Mouse (Mus musculus) spleen, adult 2 months (tissue): ENCODE measurements around the gene Hspb8. TPM values are rescaled to one million over a fixed set of nuclear protein-coding genes. Genes with fewer than 3 reads are reported as not detected.
"Not testable (repeated sequence)": the region's sequence is repeated elsewhere in the genome, so short reads cannot be mapped to it uniquely, and the experiment has no call there.

Experiments
- DNase-seq, 2 experiments: peaks; one replicate each; pipeline versions ENCODE4 v3.0.0 to v3.0.0-alpha.2; 2012 to 2021; ENCODE audit warnings: low spot score in 2 of 2, low read depth in 1 of 2
- H3K27ac ChIP-seq: fragments of 200-500 bp; 2 replicates; pipeline ENCODE4 v1.5.1; 2012; ENCODE audit warnings: low read length, inconsistent platforms; ENCODE audit not compliant: insufficient read depth
- H3K27me3 ChIP-seq: fragments of 200-500 bp; 2 replicates; pipeline ENCODE4 v1.6.1; 2012; ENCODE audit warnings: mild to moderate bottlenecking, moderate library complexity, low read length, inconsistent platforms; ENCODE audit not compliant: control insufficient read depth, insufficient read depth
- H3K36me3 ChIP-seq: fragments of 200-500 bp; 2 replicates; pipeline ENCODE4 v1.6.1; 2012; ENCODE audit warnings: mild to moderate bottlenecking, low read length, inconsistent platforms; ENCODE audit not compliant: control insufficient read depth, insufficient read depth
- H3K4me1 ChIP-seq: fragments of 200-500 bp; 2 replicates; pipeline ENCODE4 v1.6.1; 2011; ENCODE audit warnings: inconsistent platforms; ENCODE audit not compliant: control insufficient read depth, insufficient read depth, insufficient read length
- H3K4me3 ChIP-seq: fragments of 200-500 bp; 2 replicates; pipeline ENCODE4 v1.5.1; 2011; ENCODE audit warnings: mild to moderate bottlenecking, inconsistent platforms; ENCODE audit not compliant: insufficient read depth, insufficient read length; ENCODE audit errors: extremely low read depth
- CTCF ChIP-seq: fragments of 200-500 bp; IDR thresholded peaks from 2 replicates; pipeline ENCODE4 v1.5.1; 2011; ENCODE audit warnings: mild to moderate bottlenecking, inconsistent platforms; ENCODE audit not compliant: insufficient read depth, insufficient read length, insufficient replicate concordance; ENCODE audit errors: extremely low read depth
- POLR2A ChIP-seq: fragments of 200-500 bp; IDR thresholded peaks from 2 replicates; pipeline ENCODE4 v1.6.1; 2011; ENCODE audit warnings: low read depth, low read length, inconsistent platforms
- WGBS: fragments of 180-500 bp; shearing (Covaris S2); methylation state at CpG from one replicate; pipeline ENCODE4 v1.1.7; 2018; 5-methylcytosine and 5-hydroxymethylcytosine counted together
- polyA plus RNA-seq: library from polyadenylated mRNA; depleted of rRNA; stranded (reverse); fragments of >200 nt; gene quantifications from 2 replicates; pipeline ENCODE4 v1.2.3, GENCODE M21; 2012

Hspb8 gene
- polyA plus RNA-seq, 1 experiment: 2.6 TPM

DNA sequence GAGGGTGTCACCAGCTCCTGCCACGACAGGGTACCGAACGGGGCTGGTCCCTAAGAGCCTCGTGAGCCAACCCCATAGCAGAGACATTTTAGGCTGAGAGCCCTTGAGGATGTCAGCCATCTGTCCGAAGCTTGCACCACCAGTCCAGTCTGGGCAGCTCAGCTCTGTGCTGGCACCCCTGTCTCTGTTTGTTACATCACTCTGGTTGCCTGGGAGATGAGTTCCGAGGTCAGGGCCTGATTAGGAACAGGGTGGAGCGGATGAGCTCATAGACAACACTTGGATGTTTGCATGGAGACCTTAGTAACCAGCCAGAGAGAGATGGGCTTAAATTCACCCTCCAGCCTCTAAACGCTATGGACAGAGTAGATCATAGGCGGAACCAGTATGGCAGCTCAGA, 30.1 kb downstream of the Hspb8 start:
- Histone ChIP-seq H3K4me3 (no peak overlapping the region), H3K27me3 (no peaks in the 10 kb centered on the region), H3K27ac (no peak overlapping the region), H3K36me3 (no peaks in the 10 kb centered on the region), H3K4me1 (no peaks in the 10 kb centered on the region)
- no peak for DNase-seq
- no peak for TF ChIP-seq CTCF
- TF ChIP-seq POLR2A: no peak
- WGBS: 90% methylated on average over 9 of the region's 9 CpGs

DNA sequence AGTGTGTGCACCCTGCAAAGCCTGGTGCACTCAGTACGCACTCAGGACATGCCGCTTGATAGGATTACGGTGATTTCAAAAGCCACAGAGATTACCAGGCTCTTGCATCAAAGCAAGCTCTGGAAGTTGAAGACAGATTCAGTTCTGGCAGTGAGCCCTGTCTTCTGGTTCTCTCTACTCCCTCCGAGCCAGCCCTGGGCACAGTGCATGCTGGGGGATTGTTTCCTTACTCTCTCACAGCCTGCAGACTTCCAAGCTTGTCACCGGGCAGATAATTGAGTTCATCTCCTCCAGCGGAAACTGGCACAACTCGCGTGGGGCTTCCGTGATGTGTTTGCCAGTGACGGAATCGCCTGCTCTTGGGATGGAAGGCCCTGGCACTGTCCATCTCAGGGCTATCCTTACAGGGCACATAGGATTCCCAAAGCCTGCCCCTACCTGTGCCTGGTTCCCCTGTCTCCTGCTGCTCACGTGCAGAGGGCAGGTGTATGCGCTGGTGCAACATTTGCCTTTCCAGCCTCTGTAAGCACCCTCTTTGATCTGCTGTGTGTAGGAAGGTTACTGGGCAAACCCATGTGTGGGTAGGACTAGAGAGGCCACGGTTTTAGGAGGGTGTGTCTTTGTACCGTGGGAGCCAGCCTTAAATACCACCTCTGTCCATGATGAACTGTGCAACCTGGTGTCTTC, 32.7 kb downstream of the Hspb8 start:
- TF ChIP-seq POLR2A (no peak), CTCF (no peak)
- Histone ChIP-seq H3K4me3 (no peak overlapping the region), H3K27ac (no peak overlapping the region), H3K27me3 (no peaks in the 10 kb centered on the region), H3K36me3 (no peaks in the 10 kb centered on the region), H3K4me1 (no peaks in the 10 kb centered on the region)
- 66% methylated on average over 15 of the region's 15 CpGs for WGBS
- DNase-seq: no peak

DNA sequence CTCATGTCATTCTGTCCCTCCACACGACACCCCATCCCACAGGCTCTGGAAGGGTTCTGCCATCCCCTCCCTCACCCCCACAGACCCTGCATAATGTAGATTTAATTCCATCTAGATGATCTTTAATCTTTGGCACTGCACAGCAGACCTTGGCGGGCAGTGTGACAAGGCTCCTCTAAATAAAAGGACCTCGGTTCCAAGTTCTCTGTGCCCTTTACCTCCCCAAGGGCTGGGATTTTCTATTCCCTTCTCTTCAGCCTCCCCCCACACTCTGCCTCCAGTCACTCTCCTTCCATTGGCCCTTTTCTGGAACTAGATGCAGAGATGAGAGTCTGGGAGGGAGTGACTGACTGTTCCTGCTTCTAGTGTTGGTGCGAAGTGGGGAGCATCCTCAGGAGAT, 33.3 kb downstream of the Hspb8 start:
- TF ChIP-seq POLR2A: no peak
- TF ChIP-seq CTCF: no peak
- 80% methylated on average over 4 of the region's 4 CpGs for WGBS

DNA sequence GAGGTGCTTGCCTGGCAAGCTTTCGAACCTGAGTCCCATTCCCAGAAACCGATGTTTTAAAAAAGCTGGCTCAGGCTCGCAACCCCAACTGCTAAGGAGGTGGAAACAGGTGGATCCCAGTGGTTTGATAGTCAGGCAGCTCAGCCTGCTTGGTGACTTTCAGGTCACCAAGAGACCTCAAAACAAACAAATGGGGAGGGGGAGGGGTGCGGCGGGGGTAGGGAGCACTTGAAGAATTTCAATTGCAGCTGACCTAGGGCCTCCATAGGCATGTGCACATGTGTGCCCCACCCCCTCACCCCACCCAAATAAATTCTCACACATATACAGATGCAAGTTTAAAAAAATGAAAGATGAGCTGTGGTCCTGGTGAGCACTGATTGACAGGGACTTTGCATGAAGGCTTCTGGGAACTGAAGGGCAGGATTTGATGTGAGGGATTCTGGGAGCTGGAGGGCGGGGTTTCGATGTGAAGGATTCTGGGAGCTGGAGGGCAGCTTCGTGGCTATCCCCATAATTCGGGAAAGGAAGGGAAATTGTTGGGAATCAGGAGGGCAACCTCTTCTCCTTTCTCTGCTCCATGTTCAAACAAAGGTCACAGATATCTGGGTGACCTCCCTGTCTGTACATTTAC, 35.2 kb downstream of the Hspb8 start:
- WGBS: 81% methylated on average over 9 of the region's 9 CpGs
- DNase-seq: no peak
- no peak overlapping the region for H3K27ac ChIP-seq
- no peaks in the 10 kb centered on the region for H3K4me1 ChIP-seq
- no peaks in the 10 kb centered on the region for H3K27me3 ChIP-seq
- H3K4me3 ChIP-seq: no peak overlapping the region
- no peak for TF ChIP-seq POLR2A
- TF ChIP-seq CTCF: no peak
- H3K36me3 ChIP-seq: no peaks in the 10 kb centered on the region

More for the DNA sequence above, 33.3 kb downstream of the Hspb8 start:
- Histone ChIP-seq H3K36me3 (no peaks in the 10 kb centered on the region), H3K4me3 (no peak overlapping the region), H3K27ac (no peak overlapping the region), H3K27me3 (no peaks in the 10 kb centered on the region), H3K4me1 (no peaks in the 10 kb centered on the region)
- DNase-seq: no peak

- whole genome bisulfite sequencing: 42% methylated on average over 11 of the region's 11 CpGs
- no peak for DNase-seq
- H3K36me3 ChIP-seq: no peaks in the 10 kb centered on the region
- no peaks in the 10 kb centered on the region for H3K4me1 ChIP-seq
- no peak overlapping the region for H3K27ac ChIP-seq
- H3K27me3 ChIP-seq: no peaks in the 10 kb centered on the region
- TF ChIP-seq CTCF (no peak), POLR2A (no peak)
- H3K4me3 ChIP-seq: no peak overlapping the region
These were observed 36.6 kb downstream of the Hspb8 start for GRCm38 (mm10) chr5:116386020-116386419.

- H3K4me3 ChIP-seq, H3K27me3 ChIP-seq, DNase-seq, H3K27ac ChIP-seq, H3K36me3 ChIP-seq, H3K4me1 ChIP-seq: not testable (repeated sequence)
- 94% methylated on average over 7 of the region's 7 CpGs for WGBS
These were observed 40.0 kb downstream of the Hspb8 start for GRCm38 (mm10) chr5:116382646-116383045.

DNA sequence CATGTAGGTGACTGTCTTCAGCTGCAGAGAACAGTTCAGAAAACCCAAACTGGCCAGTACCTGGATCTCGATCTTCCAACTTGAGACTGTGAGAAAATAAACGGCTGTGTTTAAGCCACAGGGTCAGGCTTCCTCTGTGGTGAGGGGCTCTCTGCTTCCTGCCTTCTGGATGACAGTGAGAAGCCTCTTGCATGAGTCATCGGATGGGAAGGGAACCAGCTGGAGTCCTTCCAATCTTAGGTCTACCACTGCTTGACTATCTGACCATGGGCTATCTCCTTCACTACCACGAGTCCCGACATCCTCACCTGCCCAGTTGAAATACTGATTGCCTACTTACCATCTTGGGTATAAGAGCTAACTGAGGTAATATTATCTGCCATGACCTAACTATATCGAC, 40.9 kb downstream of the Hspb8 start:
- H3K27me3 ChIP-seq: no peaks in the 10 kb centered on the region
- no peaks in the 10 kb centered on the region for H3K4me1 ChIP-seq
- 57% methylated on average over 6 of the region's 6 CpGs for WGBS
- no peak for DNase-seq
- no peak overlapping the region for H3K4me3 ChIP-seq
- no peaks in the 10 kb centered on the region for H3K36me3 ChIP-seq
- no peak for TF ChIP-seq CTCF
- no peak for TF ChIP-seq POLR2A
- no peak overlapping the region for H3K27ac ChIP-seq
